Mouse (Mus musculus) thymus, postnatal 14 days (tissue): ENCODE data around the gene Sirt6.

Experiments
- DNase-seq: peaks from one replicate; pipeline ENCODE4 v3.0.0; 2021

Sirt6 gene

DNA sequence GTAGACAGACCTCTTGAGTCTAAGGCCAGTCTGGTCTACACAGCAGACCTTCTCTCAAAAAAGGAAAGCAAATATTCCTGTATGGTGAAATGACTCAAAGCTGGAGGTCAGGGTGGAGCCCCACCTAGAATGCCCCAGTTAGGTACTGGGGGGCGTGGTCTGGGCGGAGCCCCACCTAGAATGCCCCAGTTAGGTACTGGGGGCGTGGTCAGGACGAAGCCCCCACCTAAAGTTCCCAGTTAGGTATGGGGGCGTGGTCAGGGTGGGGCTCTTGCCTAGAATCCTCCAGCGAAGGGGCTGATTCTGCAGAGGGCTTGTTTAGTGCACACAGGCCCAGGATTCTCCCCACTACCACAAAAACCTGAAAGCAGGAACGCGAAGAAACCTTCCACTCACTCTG, 4.2 kb downstream of the Sirt6 start:
- DNase-seq: no peak

DNA sequence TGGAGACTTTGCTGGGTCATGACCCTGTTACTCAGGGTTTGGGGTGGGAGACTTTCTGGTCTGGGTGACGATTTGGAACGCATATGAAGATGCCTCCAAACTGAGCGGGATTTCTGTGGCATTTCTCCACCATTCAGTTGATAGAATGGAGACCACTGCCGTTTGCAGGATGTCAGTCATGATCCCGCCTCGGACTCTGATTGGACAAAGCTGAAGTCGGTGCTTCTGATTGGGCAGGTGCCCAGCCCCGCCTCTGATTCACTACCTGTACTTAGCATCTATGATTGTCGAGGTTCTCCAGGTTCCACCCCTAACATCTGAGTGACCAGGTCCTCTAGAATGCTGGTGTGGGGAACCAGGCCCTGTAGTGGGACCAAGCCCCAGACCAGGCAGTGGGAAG, 6.8 kb downstream of the Sirt6 start:
- DNase-seq: no peak

DNA sequence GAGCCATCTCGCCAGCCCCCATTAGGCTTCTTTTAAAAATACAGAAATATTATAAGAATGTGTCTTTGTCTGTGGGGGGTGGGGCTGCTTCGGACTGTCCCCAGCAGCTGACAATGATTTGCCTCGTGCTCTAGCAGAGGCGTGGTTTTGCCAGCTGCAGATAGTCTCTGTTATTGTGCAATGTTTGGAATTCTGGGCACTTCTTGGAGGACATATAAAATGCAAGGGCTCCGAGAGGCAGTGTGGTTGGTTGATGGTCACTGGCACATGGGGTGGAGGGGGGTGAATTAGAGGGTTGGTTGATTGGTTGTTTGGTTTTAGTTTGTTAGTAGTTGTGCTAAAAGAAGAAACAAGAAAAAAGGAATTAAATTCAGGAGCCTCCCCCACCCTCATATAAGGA, 7.6 kb downstream of the Sirt6 start:
- no peak for DNase-seq

DNA sequence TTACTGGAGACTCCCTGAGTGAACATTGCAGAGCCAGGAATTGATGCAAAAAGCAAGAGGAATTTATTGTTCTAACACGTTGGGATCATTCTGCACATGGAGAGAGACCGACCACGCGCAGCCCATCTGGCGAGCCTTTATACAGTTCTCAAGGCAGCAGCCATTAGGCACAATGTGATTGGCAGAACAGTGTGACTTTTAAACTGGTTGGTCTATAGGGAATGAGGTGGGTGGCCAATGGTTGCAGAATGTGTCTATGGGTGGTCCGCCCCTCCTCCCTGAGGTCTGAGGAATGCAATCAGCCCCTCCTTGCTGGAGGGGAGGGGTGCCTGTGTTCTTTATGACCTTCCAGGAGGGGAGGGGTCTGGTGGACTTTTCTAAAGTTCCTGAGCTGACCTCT, 12.1 kb downstream of the Sirt6 start:
- DNase-seq: no peak

DNA sequence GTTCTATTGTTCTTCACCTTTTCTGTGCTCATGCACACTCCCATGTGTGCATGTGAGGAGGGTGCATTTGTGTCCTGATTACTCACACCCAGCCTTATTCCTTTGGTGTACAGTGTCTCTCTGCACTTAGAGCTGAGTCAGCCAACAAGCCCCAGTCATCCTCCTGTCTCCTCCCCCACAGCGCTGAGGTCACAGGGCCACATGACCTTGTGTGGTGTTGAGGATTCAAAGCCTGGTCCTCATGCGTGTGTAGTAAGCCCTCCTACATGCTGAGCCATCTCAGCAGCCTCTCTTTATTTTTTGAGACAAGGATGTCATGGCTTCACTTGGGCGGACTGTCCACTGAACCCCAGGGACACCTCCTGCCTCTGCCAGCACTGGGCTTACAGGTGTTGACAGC, 14.8 kb downstream of the Sirt6 start:
- DNase-seq: no peak

- no peak for DNase-seq
These were observed 19.3 kb downstream of the Sirt6 start for GRCm38 (mm10) chr10:81608308-81608707.

DNA sequence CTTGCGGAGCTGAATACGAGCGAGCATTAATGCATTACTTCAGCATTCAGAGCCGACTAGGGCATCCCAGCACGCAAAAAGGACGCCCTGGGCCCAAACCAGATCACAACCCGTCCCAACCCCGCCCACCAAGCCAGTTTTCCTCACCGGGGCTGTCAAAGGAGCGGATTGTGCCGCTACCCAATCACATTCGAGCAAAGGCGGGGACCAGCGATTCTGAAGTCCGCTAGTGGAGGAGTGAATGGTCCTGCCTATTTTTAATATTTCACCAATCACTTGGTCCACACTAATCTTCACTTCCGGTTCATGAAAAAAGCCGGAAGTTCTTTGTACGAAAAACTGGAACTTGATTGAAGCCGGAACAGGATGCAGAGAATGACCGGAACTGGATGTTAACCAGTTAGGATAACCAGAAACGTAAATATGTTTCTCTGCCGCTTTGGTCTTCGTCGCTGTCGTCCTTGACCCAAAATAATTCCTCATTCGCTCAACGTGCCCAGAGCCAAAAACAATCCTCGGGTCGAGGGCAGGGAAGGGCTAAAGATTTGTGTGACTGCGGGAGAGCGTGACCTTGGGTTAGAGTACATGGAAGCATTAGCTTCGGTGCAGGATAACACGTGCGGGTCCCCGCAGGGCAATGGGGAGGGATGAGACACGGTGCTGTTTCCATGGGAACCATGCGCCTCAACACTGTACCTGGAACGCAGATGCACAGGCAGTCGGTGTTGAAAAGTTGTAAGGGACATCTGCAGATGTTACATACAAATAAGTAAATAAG, 21.4 kb downstream of the Sirt6 start, which contains the start of gene BC025920:
TSS of gene BC025920 (plus strand) at position 297 of the 778 bp plus-strand sequence.
- DNase-seq: peak; percentile 84

GRCm38 (mm10) chr10:81605666-81605973, 22.0 kb downstream of the Sirt6 start:
- peak; percentile 38 for DNase-seq

DNA sequence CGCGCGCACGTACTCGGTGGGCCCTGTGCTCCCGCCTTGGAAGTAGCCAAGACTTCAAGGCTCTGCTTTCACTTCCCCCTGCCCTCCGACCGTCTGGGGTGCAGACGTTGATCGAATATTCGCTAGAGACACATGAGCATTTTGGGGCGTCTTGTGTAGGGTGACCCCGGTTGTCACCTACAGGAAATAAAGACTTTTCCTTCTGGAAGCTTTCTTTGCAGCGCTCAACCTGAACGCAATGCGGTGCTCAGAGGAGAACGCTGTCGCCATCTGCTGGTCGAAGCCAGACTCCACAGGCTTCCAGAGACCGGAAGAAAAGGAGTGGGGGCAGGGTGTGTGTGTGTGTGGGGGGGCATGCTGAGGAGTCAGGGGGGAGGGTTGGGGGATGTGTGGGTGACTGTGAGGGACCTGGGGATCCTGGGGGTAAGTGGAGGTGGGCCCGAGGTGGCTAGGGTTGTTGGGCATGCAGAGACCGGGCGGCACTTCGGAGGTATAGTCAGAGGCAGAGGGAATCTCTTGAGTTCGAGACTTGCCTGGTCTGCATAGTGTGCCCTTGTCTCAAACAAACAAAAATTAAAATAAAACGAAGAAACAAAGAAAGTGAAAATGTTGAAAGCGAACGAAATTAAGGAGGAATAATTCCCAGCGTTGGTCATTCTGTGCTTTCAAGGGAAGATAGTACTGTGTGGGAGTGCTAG, 22.5 kb downstream of the Sirt6 start:
- peak; percentile 91 for DNase-seq

GRCm38 (mm10) chr10:81604019-81604967, 23.3 kb downstream of the Sirt6 start:
- no peak for DNase-seq

DNA sequence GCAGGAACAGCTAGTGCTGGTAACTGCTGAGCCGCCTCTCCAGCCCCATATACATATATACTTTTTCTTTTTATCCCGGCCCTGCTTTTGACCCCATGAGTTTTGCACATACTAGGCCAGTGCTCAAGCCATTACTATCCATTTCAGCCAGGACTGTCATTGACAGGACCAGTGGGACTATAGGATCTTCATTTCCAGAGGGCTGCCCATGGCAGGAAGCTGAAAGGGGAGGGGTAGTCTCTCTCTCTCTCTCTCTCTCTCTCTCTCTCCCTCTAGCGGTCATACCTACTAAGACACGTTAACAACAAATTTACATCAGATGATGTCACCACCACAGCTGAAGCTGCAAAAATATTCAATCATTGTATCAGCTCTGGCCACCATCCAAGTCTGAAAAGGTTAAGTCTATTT, 24.9 kb downstream of the Sirt6 start:
- DNase-seq: peak; percentile 69

DNA sequence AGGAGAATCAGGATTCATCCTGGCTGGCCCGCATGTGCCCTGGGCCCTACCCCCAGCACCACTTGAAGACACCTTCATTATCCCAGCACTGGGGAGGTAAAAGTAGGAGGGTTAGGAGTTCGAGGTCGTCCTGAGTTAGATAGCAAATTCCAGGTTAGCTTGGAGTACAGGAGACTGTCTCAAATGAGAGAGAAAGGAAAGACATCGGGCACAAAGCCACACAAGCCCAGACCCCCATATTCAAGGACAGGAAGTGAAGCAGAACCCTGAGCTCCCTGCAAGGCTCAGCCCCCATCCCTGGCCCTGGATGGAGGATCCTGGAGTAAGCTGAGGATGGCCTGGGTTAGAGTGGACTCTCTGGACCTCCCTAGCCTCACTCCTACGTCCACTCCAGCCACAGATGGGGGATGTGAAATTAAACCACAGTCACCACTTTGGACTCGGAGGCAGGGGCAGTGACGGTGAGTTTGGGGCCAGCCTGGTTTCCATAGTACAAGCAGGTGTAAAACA, 26.1 kb downstream of the Sirt6 start:
- no peak for DNase-seq

GRCm38 (mm10) chr10:81600738-81601203, 26.8 kb downstream of the Sirt6 start, which contains the start of gene Tle6:
Tle6 (minus strand) TSS chr10:81601073.
- peak; percentile 97 for DNase-seq

GRCm38 (mm10) chr10:81600096-81600495, 27.5 kb downstream of the Sirt6 start:
- no peak for DNase-seq

- DNase-seq: peak; percentile 56
These were observed 28.0 kb downstream of the Sirt6 start for GRCm38 (mm10) chr10:81599630-81600029.

- no peak for DNase-seq
These were observed 28.7 kb downstream of the Sirt6 start for GRCm38 (mm10) chr10:81598871-81599270.

DNA sequence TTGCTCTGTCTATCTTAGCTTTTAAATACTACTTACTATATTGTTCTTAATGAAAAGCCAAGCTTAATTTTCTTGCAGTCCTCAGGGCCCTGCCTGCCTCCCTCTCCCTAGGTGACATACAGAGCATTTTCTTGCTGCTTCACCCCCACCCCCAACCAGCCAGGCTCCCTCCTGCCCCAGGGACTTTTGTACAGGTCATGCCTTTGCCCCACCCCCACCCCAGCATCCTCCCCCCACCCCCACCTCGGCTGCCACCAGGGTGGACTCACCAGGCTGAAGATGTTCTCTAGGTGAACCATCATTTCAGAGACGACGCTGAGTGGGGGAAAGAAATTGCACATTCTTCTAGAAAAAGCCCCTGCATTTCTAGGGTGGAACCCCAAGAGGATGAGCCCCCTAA, 29.3 kb downstream of the Sirt6 start:
- no peak for DNase-seq

- peak; percentile 65 for DNase-seq
These were observed 30.3 kb downstream of the Sirt6 start for GRCm38 (mm10) chr10:81597137-81597950.

DNA sequence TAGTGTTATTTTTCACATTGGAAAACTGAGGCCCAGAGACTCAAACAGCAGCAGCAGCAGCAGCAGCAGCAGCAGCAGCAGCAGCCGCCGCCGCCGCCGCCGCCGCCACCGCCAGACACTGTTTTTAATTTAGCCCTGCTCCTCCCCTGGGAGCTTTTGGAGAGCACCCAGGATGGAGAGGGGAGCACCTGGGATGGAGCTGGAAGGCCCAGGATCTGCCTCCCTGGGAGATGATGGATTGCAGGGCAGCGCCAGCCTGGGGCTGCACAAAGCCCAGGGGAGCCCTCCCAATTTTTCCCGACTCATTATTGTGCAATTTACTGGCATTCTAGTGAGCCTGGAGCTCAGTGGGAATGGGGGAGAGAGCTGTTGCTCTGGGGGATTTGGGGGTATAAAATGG, 31.0 kb downstream of the Sirt6 start:
- DNase-seq: no peak

DNA sequence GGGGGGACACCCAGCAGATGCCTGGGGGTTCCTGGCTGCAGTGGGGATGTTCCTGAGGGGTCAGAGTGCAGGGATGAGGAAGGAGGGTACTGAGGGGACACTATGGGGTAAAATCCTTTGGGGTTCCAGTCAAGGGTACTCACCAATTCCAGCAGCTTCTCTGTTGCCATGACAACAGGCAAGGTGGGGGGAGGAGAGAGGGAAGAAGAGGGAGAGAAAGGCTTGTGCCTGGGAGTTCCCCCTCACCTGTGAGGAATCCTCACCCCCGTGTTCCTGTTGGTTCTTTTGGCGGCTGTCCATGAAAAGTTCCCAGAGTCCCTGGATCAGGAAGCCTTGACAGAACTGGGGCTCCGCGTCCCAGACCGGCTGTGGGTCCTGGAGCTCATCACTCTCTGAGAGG, 32.0 kb downstream of the Sirt6 start:
- no peak for DNase-seq

GRCm38 (mm10) chr10:81593935-81594334, 33.7 kb downstream of the Sirt6 start:
- DNase-seq: no peak

DNA sequence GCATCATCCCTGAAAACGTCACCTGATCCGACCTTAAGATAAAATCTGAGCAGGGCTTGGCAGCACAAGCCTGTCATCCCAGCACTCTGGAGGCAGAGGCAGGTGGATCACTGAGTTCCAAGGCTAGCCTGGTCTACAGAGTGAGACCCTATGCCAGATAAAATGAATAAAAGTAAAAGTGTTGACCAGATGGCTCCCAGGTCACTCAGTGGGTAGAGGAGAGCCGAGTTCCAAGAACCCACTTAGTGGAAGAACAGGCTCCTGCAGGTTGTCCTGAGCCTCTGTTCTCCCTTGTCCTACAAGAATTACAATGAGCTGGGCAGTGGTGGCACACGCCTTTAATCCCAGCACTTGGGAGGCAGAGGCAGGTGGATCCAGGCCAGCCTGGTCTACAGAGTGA, 34.4 kb downstream of the Sirt6 start:
- DNase-seq: no peak
